Mouse (Mus musculus): Measurements from ENCODE around the gene Ppp4r3b. TPM values are rescaled to one million over a fixed set of nuclear protein-coding genes. Genes with fewer than 3 reads are reported as not detected.

Gene Ppp4r3b
- polyA plus RNA-seq (2012; rRNA removed) = 15.8 and 17.0 TPM in 2 replicates

DNA sequence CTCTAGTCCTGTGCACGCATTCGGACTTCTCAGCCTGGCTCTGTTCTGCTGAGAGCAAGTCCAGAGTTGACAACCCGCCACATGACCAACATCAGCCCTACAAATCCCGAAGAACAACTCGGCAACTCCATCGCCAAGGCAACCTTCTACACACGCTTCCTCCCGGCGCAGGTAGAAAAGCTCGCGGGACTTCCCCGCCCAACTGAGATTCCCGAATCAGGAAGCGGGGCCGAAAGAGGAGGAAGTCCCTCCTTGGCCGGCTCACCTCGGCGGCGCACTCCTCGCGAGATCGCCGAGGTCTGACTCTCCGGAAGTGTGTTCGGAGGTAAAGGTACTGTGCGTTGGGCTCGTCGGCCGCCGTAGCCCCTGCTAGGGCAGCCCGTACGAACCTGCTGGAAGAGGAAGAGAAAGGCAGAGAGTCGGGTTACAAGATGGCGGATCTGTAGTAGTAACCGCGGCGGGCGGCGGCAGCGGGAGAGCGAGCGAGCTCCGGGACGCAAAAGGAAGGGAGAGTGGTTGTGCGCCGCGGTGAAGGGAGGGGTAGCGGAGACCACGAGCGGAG lies at the start of gene Ppp4r3b:
Gene Ppp4r3b, plus strand, starts transcription at position 328 of the 562 bp plus-strand sequence.
- peak; percentile 84 for TF ChIP-seq POLR2A (IDR thresholded peaks at IDR 0.05; ENCODE audit: control insufficient read depth, extremely low read depth, insufficient read depth, low read length, poor library complexity)
- TF ChIP-seq CTCF (IDR thresholded peaks at IDR 0.05; ENCODE audit: borderline replicate concordance, control insufficient read depth, extremely low read depth, insufficient read depth, low read length, poor library complexity) = peak; percentile 71; the same call in 1 of the 2 replicates

DNA sequence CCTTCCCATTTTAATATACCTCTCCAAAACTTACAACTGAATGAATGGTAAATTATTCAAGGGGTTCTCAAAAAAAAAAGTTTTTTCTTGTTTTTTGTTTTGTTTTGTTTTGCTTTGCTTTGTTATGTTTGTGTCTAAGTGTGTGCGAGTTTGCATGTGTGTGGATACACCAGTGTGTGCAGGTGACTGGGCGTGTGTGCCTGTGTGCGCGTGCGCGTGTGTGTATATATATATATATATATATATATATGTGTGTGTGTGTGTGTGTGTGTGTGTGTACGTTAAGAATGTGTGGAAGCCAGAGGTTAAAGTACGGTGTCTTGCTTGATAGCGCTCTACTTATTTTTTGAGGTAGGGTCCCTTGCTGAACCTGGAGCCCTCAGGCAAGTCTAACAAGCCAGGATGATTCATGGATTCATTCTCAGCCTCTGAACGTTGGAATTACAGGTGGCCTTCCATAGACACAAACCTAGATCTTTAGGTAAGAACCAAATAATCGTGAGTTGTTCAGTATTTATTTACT lies 42.8 kb upstream of the Ppp4r3b start:
- 24% methylated on average over 11 of the region's 11 CpGs for WGBS
- H3K27me3 ChIP-seq (ENCODE audit: control insufficient read depth, insufficient read depth, low read length) = no peaks in the 10 kb centered on the region
- DNase-seq = peak; percentile 14
- H3K4me1 ChIP-seq (replicated peaks; ENCODE audit: control insufficient read depth, insufficient read depth, low read length) = no peaks in the 10 kb centered on the region; the same call in 1 of the 2 replicates
- no peak overlapping the region for H3K27ac ChIP-seq (ENCODE audit: control insufficient read depth, insufficient read depth, low read length)
- peaks cover 14% of the 10 kb centered on the region; the same call in 1 of the 2 replicates for H3K36me3 ChIP-seq (ENCODE audit: control insufficient read depth, insufficient read depth, low read length)
- TF ChIP-seq CTCF (IDR thresholded peaks at IDR 0.05; ENCODE audit: borderline replicate concordance, control insufficient read depth, extremely low read depth, insufficient read depth, low read length, poor library complexity) (no peak), POLR2A (IDR thresholded peaks at IDR 0.05; ENCODE audit: control insufficient read depth, extremely low read depth, insufficient read depth, low read length, poor library complexity) (no peak)
- H3K4me3 ChIP-seq (ENCODE audit: control insufficient read depth, insufficient read depth, low read length) = peak overlapping the region; percentile 66

More for the DNA sequence above, at the start of gene Ppp4r3b:
- peak within 1 kb of the TSS; percentile 63 for H3K27ac ChIP-seq (ENCODE audit: control insufficient read depth, insufficient read depth, low read length)
- H3K4me1 ChIP-seq (replicated peaks; ENCODE audit: control insufficient read depth, insufficient read depth, low read length) = no peaks in the 10 kb centered on the region
- H3K36me3 ChIP-seq (ENCODE audit: control insufficient read depth, insufficient read depth, low read length) = no peaks in the 10 kb centered on the region
- WGBS = under 1% methylated on average over 50 of the region's 50 CpGs
- peak within 1 kb of the TSS; percentile 87 for H3K4me3 ChIP-seq (ENCODE audit: control insufficient read depth, insufficient read depth, low read length)
- peak; percentile 98 for DNase-seq
- no peaks in the 10 kb centered on the region for H3K27me3 ChIP-seq (ENCODE audit: control insufficient read depth, insufficient read depth, low read length)

DNA sequence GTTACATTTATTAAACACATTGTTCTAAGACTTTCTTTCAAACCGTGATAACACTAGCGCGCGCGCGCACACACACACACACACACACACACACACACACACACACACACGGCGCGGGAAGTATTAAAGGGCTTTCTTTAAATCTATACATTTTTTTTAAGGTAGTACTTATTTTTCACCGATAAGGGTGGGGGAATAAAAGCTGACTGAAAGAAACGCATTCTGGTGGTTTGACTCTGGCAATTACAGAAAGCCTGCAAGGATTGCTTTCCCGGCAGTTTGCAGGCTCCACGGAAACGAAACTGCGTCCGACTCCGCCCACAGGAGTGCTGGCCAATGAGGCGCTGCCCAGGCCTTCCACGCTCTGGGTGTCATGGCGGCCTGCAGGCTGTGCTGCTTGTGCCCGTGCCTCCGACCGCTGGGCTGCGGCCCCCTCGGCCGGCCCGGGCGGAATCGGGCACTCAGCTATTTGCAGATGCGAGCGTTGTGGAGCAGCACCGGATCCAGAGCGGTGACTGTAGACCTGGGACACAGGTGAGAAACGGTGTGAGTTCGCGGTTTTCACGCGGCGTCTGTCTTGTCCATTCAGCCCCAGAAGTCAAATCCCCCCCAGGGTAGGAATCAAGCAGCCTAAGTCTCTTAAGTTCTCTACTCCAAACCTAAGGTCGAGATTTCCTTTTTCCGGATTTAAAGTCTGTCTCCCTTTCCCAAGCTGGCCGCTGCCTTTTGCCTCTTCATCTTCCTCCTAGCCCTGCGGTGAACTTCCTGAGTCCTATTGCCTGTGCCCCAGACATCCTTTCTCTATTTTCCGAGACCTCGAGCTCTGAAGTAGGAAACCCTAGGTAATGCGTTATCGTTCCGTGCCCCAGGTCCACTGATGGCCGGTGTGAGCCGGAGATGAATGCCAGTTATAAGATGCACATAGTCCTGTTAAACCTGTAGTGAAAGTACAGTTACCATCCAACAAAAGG lies 42.0 kb upstream of the Ppp4r3b start, which contains the start of gene Pnpt1:
Gene Pnpt1, plus strand, starts transcription at position 360 of the 971 bp plus-strand sequence.
- H3K4me3 ChIP-seq (ENCODE audit: control insufficient read depth, insufficient read depth, low read length) = peak within 1 kb of the TSS; percentile 66
- under 1% methylated on average over 50 of the region's 50 CpGs for WGBS

DNA sequence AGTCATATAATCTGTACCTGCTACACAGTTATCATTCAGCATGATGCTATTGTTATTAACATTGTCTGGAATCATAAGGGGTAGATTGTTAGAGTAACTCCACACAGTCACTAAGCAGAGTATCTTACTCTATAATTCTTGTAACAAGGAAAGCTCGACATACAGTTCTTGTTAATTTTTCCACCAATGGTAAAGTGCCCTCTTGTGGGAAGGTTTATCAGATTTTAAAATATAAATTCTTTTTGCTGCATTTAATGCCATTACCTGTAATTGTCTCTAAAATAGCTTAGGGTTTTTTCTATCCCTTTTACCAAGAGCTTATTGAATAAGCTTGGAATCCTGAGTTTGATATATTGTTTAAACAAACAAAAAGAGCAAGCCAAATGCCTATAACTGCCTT lies 32.0 kb upstream of the Ppp4r3b start:
- WGBS = 76% methylated on average over 1 of the region's 1 CpGs
- Histone ChIP-seq H3K27ac (ENCODE audit: control insufficient read depth, insufficient read depth, low read length) (no peak overlapping the region), H3K4me3 (ENCODE audit: control insufficient read depth, insufficient read depth, low read length) (no peak overlapping the region), H3K4me1 (replicated peaks; ENCODE audit: control insufficient read depth, insufficient read depth, low read length) (no peaks in the 10 kb centered on the region), H3K27me3 (ENCODE audit: control insufficient read depth, insufficient read depth, low read length) (no peaks in the 10 kb centered on the region), H3K36me3 (ENCODE audit: control insufficient read depth, insufficient read depth, low read length) (peaks cover 27% of the 10 kb centered on the region)
- no peak for TF ChIP-seq CTCF (IDR thresholded peaks at IDR 0.05; ENCODE audit: borderline replicate concordance, control insufficient read depth, extremely low read depth, insufficient read depth, low read length, poor library complexity)
- TF ChIP-seq POLR2A (IDR thresholded peaks at IDR 0.05; ENCODE audit: control insufficient read depth, extremely low read depth, insufficient read depth, low read length, poor library complexity) = no peak
- DNase-seq = no peak

More for the DNA sequence above, 42.0 kb upstream of the Ppp4r3b start, which contains the start of gene Pnpt1:
- Histone ChIP-seq H3K27ac (ENCODE audit: control insufficient read depth, insufficient read depth, low read length) (no peak within 1 kb of the TSS), H3K4me1 (replicated peaks; ENCODE audit: control insufficient read depth, insufficient read depth, low read length) (no peaks in the 10 kb centered on the region; the same call in 1 of the 2 replicates), H3K27me3 (ENCODE audit: control insufficient read depth, insufficient read depth, low read length) (no peaks in the 10 kb centered on the region), H3K36me3 (ENCODE audit: control insufficient read depth, insufficient read depth, low read length) (peaks cover 15% of the 10 kb centered on the region; the same call in 1 of the 2 replicates)
- DNase-seq = peak; percentile 88
- TF ChIP-seq CTCF (IDR thresholded peaks at IDR 0.05; ENCODE audit: borderline replicate concordance, control insufficient read depth, extremely low read depth, insufficient read depth, low read length, poor library complexity) (no peak), POLR2A (IDR thresholded peaks at IDR 0.05; ENCODE audit: control insufficient read depth, extremely low read depth, insufficient read depth, low read length, poor library complexity) (0 out of 2 replicates have a peak, but pooled peaks have one; percentile 26)

DNA sequence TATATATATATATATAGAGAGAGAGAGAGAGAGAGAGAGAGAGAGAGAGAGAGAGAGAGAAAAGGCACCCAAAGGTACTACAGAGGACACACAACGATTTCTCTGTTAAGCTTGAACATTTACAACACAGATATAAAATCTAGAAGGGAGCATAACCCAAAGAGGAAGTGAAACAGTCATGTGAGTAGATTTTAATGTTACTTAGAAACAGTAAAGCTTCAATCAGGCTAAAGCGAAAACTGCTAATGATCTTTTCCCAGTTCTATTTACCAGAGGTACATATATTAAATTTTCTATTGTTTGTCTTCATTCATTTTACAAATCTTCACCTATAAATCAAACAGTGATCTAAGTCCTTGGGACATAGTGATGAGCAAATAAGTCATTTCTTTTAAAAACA lies 23.8 kb upstream of the Ppp4r3b start:
- DNase-seq = no peak
- peaks cover 31% of the 10 kb centered on the region for H3K36me3 ChIP-seq (ENCODE audit: control insufficient read depth, insufficient read depth, low read length)

DNA sequence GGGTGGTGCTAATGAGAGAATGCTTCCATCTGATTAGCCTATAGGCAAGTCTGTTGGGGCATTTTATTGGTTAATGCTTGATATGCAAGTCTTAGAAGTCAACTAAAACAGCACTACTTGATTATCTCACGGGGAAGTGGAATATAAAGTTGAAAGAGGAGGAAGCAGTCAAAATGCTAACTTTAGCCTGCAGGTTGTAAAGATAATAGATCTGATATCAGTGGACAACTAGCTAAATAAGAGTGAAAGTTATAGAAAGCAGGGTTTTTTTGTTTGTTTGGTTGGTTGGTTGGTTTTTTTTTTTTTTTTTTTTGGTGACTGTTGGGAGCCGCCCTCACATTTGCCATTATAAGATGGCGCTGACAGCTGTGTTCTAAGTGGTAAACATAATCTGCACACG lies 9.1 kb upstream of the Ppp4r3b start:
- Histone ChIP-seq H3K4me3 (ENCODE audit: control insufficient read depth, insufficient read depth, low read length) (no peak overlapping the region), H3K4me1 (replicated peaks; ENCODE audit: control insufficient read depth, insufficient read depth, low read length) (no peaks in the 10 kb centered on the region), H3K27me3 (ENCODE audit: control insufficient read depth, insufficient read depth, low read length) (no peaks in the 10 kb centered on the region), H3K27ac (ENCODE audit: control insufficient read depth, insufficient read depth, low read length) (no peak overlapping the region), H3K36me3 (ENCODE audit: control insufficient read depth, insufficient read depth, low read length) (peaks cover 17% of the 10 kb centered on the region)
- 91% methylated on average over 4 of the region's 4 CpGs for WGBS
- no peak for DNase-seq
- TF ChIP-seq CTCF (IDR thresholded peaks at IDR 0.05; ENCODE audit: borderline replicate concordance, control insufficient read depth, extremely low read depth, insufficient read depth, low read length, poor library complexity) (no peak), POLR2A (IDR thresholded peaks at IDR 0.05; ENCODE audit: control insufficient read depth, extremely low read depth, insufficient read depth, low read length, poor library complexity) (no peak)

More for the DNA sequence above, 23.8 kb upstream of the Ppp4r3b start:
- Histone ChIP-seq H3K4me1 (replicated peaks; ENCODE audit: control insufficient read depth, insufficient read depth, low read length) (no peaks in the 10 kb centered on the region), H3K27me3 (ENCODE audit: control insufficient read depth, insufficient read depth, low read length) (no peaks in the 10 kb centered on the region), H3K27ac (ENCODE audit: control insufficient read depth, insufficient read depth, low read length) (no peak overlapping the region), H3K4me3 (ENCODE audit: control insufficient read depth, insufficient read depth, low read length) (no peak overlapping the region)
- 62% methylated on average over 2 of the region's 2 CpGs for WGBS
- no peak for TF ChIP-seq POLR2A (IDR thresholded peaks at IDR 0.05; ENCODE audit: control insufficient read depth, extremely low read depth, insufficient read depth, low read length, poor library complexity)
- no peak for TF ChIP-seq CTCF (IDR thresholded peaks at IDR 0.05; ENCODE audit: borderline replicate concordance, control insufficient read depth, extremely low read depth, insufficient read depth, low read length, poor library complexity)

All from thymus, adult 2 months (tissue).